Mouse (Mus musculus) cerebellum, postnatal 36 days (tissue): Measurements from ENCODE around the gene Tepsin.
A peak's percentile ranks its signal among the peaks of the same experiment; 100 is the strongest.

ENCODE experiments used
- DNase-seq, 2 experiments: peaks; one replicate each; pipeline ENCODE4 v3.0.0; 2021 to 2022; ENCODE audit warnings: mixed read lengths in 2 of 2

The Tepsin gene

GRCm38 (mm10) chr11:120110554-120110953 is 12.0 kb upstream of the Tepsin start:
- no peak for DNase-seq

GRCm38 (mm10) chr11:120109558-120110210 is 11.2 kb upstream of the Tepsin start:
- no peak for DNase-seq

- no peak for DNase-seq
These were observed 9.3 kb upstream of the Tepsin start for GRCm38 (mm10) chr11:120107796-120108195.

GRCm38 (mm10) chr11:120107026-120107425 is 8.5 kb upstream of the Tepsin start:
- DNase-seq, result no peak

GRCm38 (mm10) chr11:120103431-120103997 is 5.0 kb upstream of the Tepsin start:
- no peak for DNase-seq

- peak; percentile 72 to 77 for DNase-seq
These were observed 2.5 kb upstream of the Tepsin start for GRCm38 (mm10) chr11:120101036-120101435.

GRCm38 (mm10) chr11:120092817-120093591 is 5.5 kb downstream of the Tepsin start:
- DNase-seq, result no peak

GRCm38 (mm10) chr11:120090661-120091060 is 7.9 kb downstream of the Tepsin start:
- no peak for DNase-seq

- DNase-seq, result peak; percentile 96 to 97
These were observed 11.8 kb downstream of the Tepsin start, which contains the start of gene Cep131 for GRCm38 (mm10) chr11:120086702-120087152. Gene Cep131 (minus strand): TSS chr11:120086827.

- peak; percentile 61 to 63 for DNase-seq
These were observed 12.5 kb downstream of the Tepsin start for GRCm38 (mm10) chr11:120085891-120086627.

- DNase-seq, result no peak
These were observed 18.2 kb downstream of the Tepsin start for GRCm38 (mm10) chr11:120080282-120080681.

GRCm38 (mm10) chr11:120076191-120076590 is 22.3 kb downstream of the Tepsin start:
- DNase-seq, result no peak

GRCm38 (mm10) chr11:120072986-120073647 is 25.4 kb downstream of the Tepsin start:
- no peak for DNase-seq

- DNase-seq, result no peak
These were observed 26.7 kb downstream of the Tepsin start for GRCm38 (mm10) chr11:120071731-120072320.

GRCm38 (mm10) chr11:120071065-120071464 is 27.5 kb downstream of the Tepsin start:
- no peak for DNase-seq

- DNase-seq, result no peak
These were observed 28.1 kb downstream of the Tepsin start for GRCm38 (mm10) chr11:120070286-120070930.

- no peak for DNase-seq
These were observed 29.3 kb downstream of the Tepsin start for GRCm38 (mm10) chr11:120069261-120069660.

GRCm38 (mm10) chr11:120067834-120068233 is 30.7 kb downstream of the Tepsin start:
- no peak for DNase-seq

- peak; percentile 58 to 78 for DNase-seq
These were observed 33.2 kb downstream of the Tepsin start for GRCm38 (mm10) chr11:120065291-120065690.

- no peak for DNase-seq
These were observed 33.9 kb downstream of the Tepsin start for GRCm38 (mm10) chr11:120064668-120065040.

GRCm38 (mm10) chr11:120064006-120064667 is 34.4 kb downstream of the Tepsin start:
- no peak for DNase-seq
